Mouse (Mus musculus) telencephalon, adult 2 months (tissue): ENCODE results near the gene St6galnac1.

Experiments
- DNase-seq: peaks from one replicate; pipeline ENCODE4 v3.0.0-alpha.2; 2011; ENCODE audit warnings: low read depth, low spot score

Gene St6galnac1

GRCm38 (mm10) chr11:116729276-116730008, 45.9 kb downstream of the St6galnac1 start:
- no peak for DNase-seq

- DNase-seq: no peak
Observed at GRCm38 (mm10) chr11:116726156-116726555, 49.2 kb downstream of the St6galnac1 start.

DNA sequence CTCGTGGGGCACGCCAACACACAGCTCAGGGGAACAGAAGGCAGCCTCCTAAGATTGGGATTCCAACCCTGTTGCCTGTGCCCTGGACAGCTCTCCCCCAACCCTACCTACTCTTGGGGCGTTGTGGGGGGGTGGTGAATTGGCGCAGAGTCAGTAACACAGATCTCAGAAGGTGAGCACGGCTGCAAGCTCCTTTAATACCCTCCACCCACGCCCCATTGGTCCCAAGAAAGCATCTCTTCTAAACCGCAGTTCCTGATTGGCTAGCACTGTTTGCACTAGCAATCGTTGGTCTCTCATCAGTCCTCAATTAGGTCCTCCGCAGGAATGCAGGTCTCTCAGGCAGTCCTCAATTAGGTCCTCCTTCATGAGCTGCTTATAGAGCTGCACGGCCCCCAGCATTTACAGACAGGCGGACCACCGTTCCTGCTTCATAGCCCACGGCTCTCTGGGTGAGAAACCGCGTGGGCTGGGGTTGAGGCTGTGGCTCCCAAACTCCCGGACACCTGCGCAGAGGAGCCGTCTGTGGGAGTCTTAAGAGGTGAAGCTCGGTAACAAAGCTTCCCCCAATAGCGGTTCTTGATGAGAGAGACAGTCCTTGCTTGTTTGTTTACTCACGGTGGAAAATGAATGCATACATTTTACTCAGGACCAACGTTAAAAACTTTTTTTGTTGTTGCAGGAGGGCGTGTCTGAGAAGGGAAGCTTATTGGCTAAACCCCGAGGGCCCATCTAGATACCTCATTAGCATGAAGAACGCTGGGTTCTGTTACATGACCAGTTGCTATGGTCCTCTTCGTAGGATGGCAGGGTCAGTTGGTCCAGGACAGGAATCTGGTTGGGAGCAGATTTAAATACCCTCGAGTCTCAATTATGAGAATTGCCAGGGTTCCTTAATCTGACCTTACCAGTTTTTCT, 50.0 kb downstream of the St6galnac1 start:
- DNase-seq: peak; percentile 6

- DNase-seq: no peak
Observed at GRCm38 (mm10) chr11:116723064-116723463, 52.2 kb downstream of the St6galnac1 start.

GRCm38 (mm10) chr11:116721548-116722271, 53.6 kb downstream of the St6galnac1 start:
- DNase-seq: no peak

DNA sequence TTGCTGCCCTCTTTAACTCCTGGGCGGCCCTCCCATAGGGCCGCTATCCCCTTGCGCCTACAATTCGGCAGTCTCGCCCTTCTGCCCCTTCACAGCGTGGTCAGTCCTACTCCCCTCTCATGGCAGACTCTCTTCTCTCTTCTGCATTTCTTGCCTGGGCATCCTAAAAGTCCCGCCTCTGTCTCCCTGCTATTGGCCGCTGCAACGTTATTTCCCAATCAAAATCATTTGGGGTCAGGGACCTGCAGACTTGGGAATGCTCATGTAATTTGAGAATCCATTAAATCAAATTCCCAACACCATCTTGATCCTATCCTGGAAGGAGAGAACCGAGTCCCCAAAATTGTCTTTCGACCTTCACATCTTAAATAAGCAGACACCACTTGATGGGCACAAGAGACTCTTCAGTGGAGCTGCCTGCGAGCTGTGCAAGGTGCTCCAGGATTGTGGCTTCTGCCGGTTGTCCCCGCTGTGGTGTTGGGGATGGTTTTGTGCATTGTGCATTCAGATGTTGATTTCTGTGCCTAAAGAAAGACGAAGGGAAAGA, 54.9 kb downstream of the St6galnac1 start:
- DNase-seq: no peak
